Mouse (Mus musculus) MEL (cell line): ENCODE measurements around the gene Colq. TPM values are rescaled to one million over a fixed set of nuclear protein-coding genes. Genes with fewer than 3 reads are reported as not detected.

Experiments
- DNase-seq: peaks from one replicate; pipeline ENCODE4 v3.0.0; 2011; ENCODE audit warnings: low read depth, low spot score
- H3K27ac ChIP-seq: 2 replicates; pipeline ENCODE4 v1.5.1; 2012; ENCODE audit warnings: low read depth, mild to moderate bottlenecking, control low read depth, low read length, moderate library complexity; ENCODE audit not compliant: control insufficient read depth
- H3K27me3 ChIP-seq, 2 experiments: fragments of 150-350 bp in 1 of 2; sonication (generic) in 1 of 2; 2 replicates each; pipeline ENCODE4 v1.6.1; 2012; ENCODE audit warnings: low read length in 2 of 2, mild to moderate bottlenecking in 2 of 2, improper control_type of control experiment in 1 of 2, moderate library complexity in 1 of 2; ENCODE audit not compliant: insufficient read depth in 2 of 2, control insufficient read depth in 1 of 2
- H3K36me3 ChIP-seq, 2 experiments: 2 replicates each; pipeline ENCODE4 v1.6.1; 2012 to 2014; ENCODE audit warnings: low read length in 2 of 2, improper control_type of control experiment in 1 of 2, inconsistent platforms in 1 of 2, mild to moderate bottlenecking in 1 of 2; ENCODE audit not compliant: insufficient read depth in 2 of 2, control insufficient read depth in 1 of 2
- H3K4me1 ChIP-seq, 2 experiments: fragments of 150-350 bp in 1 of 2; sonication (generic) in 1 of 2; 2 replicates each; pipeline ENCODE4 v1.6.1; 2012; ENCODE audit warnings: low read length in 2 of 2, improper control_type of control experiment in 1 of 2, mild to moderate bottlenecking in 1 of 2; ENCODE audit not compliant: insufficient read depth in 2 of 2, control insufficient read depth in 1 of 2
- H3K4me3 ChIP-seq, 2 experiments: fragments of 150-350 bp in 1 of 2; sonication (generic) in 1 of 2; 2 replicates each; pipeline ENCODE4 v1.5.1; 2012; ENCODE audit warnings: low read depth in 2 of 2, low read length in 2 of 2, mild to moderate bottlenecking in 2 of 2, moderate library complexity in 2 of 2, control low read depth in 1 of 2, improper control_type of control experiment in 1 of 2; ENCODE audit not compliant: control insufficient read depth in 1 of 2, insufficient read depth in 1 of 2
- H3K79me2 ChIP-seq: 2 replicates; pipeline ENCODE4 v1.6.1; 2012; ENCODE audit warnings: mild to moderate bottlenecking, low read length, moderate library complexity; ENCODE audit not compliant: control insufficient read depth, poor library complexity, insufficient read depth
- H3K9ac ChIP-seq: 2 replicates; pipeline ENCODE4 v1.6.1; 2012; ENCODE audit warnings: low read depth, mild to moderate bottlenecking, control low read depth, low read length, moderate library complexity; ENCODE audit not compliant: control insufficient read depth, poor library complexity, severe bottlenecking
- H3K9me3 ChIP-seq: fragments of 150-350 bp; sonication (generic); replicated peaks from 2 replicates; pipeline ENCODE4 v1.6.1; 2012; ENCODE audit warnings: mild to moderate bottlenecking, low read length, improper control_type of control experiment, moderate library complexity; ENCODE audit not compliant: insufficient read depth
- BHLHE40 ChIP-seq: IDR thresholded peaks from 2 replicates; pipeline ENCODE4 v1.6.1; 2012; ENCODE audit warnings: low read depth, mild to moderate bottlenecking, inconsistent platforms, low read length, improper control_type of control experiment, borderline replicate concordance
- CHD2 ChIP-seq: IDR thresholded peaks from 2 replicates; pipeline ENCODE4 v1.6.1; 2011; ENCODE audit warnings: low read length, improper control_type of control experiment
- CTCF ChIP-seq, 3 experiments: IDR thresholded peaks in 2 of 3; conservative IDR thresholded peaks in 1 of 3; 2 replicates each; pipeline ENCODE4 v1.5.1; 2011 to 2012; ENCODE audit warnings: low read length in 3 of 3, low read depth in 2 of 3, mild to moderate bottlenecking in 2 of 3, improper control_type of control experiment in 1 of 3, inconsistent platforms in 1 of 3, mixed read lengths in 1 of 3, moderate library complexity in 1 of 3; ENCODE audit not compliant: control insufficient read depth in 1 of 3, insufficient read depth in 1 of 3, poor library complexity in 1 of 3, severe bottlenecking in 1 of 3
- E2F4 ChIP-seq: IDR thresholded peaks from 2 replicates; pipeline ENCODE4 v1.6.1; 2011; ENCODE audit warnings: low read depth, low read length, improper control_type of control experiment, borderline replicate concordance
- EP300 ChIP-seq, 2 experiments: IDR thresholded peaks; 2 replicates each; pipeline ENCODE4 v1.6.1; 2011; ENCODE audit warnings: improper control_type of control experiment in 2 of 2, low read length in 2 of 2, low read depth in 1 of 2, mild to moderate bottlenecking in 1 of 2
- GABPA ChIP-seq: IDR thresholded peaks from 2 replicates; pipeline ENCODE4 v1.6.1; 2012; ENCODE audit warnings: low read depth, mild to moderate bottlenecking, inconsistent platforms, low read length, improper control_type of control experiment, moderate library complexity
- GATA1 ChIP-seq: IDR thresholded peaks from 2 replicates; pipeline ENCODE4 v1.6.1; 2011; ENCODE audit warnings: low read depth, low read length, improper control_type of control experiment
- HCFC1 ChIP-seq: IDR thresholded peaks from 2 replicates; pipeline ENCODE4 v1.6.1; 2012; ENCODE audit warnings: low read depth, mild to moderate bottlenecking, inconsistent platforms, low read length, improper control_type of control experiment, moderate library complexity
- JUND ChIP-seq: IDR thresholded peaks from 2 replicates; pipeline ENCODE4 v1.6.1; 2011; ENCODE audit warnings: low read depth, mild to moderate bottlenecking, improper control_type of control experiment, low read length
- MAX ChIP-seq: IDR thresholded peaks from 2 replicates; pipeline ENCODE4 v1.6.1; 2011; ENCODE audit warnings: low read length, improper control_type of control experiment
- MAZ ChIP-seq: IDR thresholded peaks from 2 replicates; pipeline ENCODE4 v1.6.1; 2012; ENCODE audit warnings: low read depth, mild to moderate bottlenecking, inconsistent platforms, low read length, improper control_type of control experiment
- MEF2A ChIP-seq: IDR thresholded peaks from 2 replicates; pipeline ENCODE4 v1.6.1; 2014; ENCODE audit warnings: low read depth, mild to moderate bottlenecking, inconsistent platforms, low read length, improper control_type of control experiment; ENCODE audit not compliant: poor library complexity, insufficient replicate concordance, severe bottlenecking; ENCODE audit errors: extremely low read depth
- MXI1 ChIP-seq: IDR thresholded peaks from 2 replicates; pipeline ENCODE4 v1.6.1; 2011; ENCODE audit warnings: mild to moderate bottlenecking, low read depth, low read length, improper control_type of control experiment
- MYB ChIP-seq: IDR thresholded peaks from 2 replicates; pipeline ENCODE4 v1.6.1; 2011; ENCODE audit warnings: mild to moderate bottlenecking, low read depth, low read length, improper control_type of control experiment
- NELFE ChIP-seq: IDR thresholded peaks from 2 replicates; pipeline ENCODE4 v1.6.1; 2011; ENCODE audit warnings: low read depth, low read length, improper control_type of control experiment
- POLR2AphosphoS2 ChIP-seq: IDR thresholded peaks from 2 replicates; pipeline ENCODE4 v1.6.1; 2011; ENCODE audit warnings: low read length, improper control_type of control experiment
- POLR2AphosphoS5 ChIP-seq: IDR thresholded peaks from 2 replicates; pipeline ENCODE4 v1.6.1; 2012; ENCODE audit warnings: low read depth, borderline replicate concordance, mild to moderate bottlenecking, inconsistent platforms, low read length, moderate library complexity, mixed read lengths
- RAD21 ChIP-seq: IDR thresholded peaks from 2 replicates; pipeline ENCODE4 v1.6.1; 2011; ENCODE audit warnings: mild to moderate bottlenecking, low read depth, low read length, improper control_type of control experiment
- RCOR1 ChIP-seq: IDR thresholded peaks from 2 replicates; pipeline ENCODE4 v1.6.1; 2012; ENCODE audit warnings: low read depth, mild to moderate bottlenecking, inconsistent platforms, low read length, improper control_type of control experiment
- SMC3 ChIP-seq: IDR thresholded peaks from 2 replicates; pipeline ENCODE4 v1.6.1; 2011; ENCODE audit warnings: low read depth, low read length, improper control_type of control experiment
- TAL1 ChIP-seq: IDR thresholded peaks from 2 replicates; pipeline ENCODE4 v1.6.1; 2012; ENCODE audit warnings: mild to moderate bottlenecking, inconsistent platforms, low read length, moderate library complexity, mixed read lengths
- TBP ChIP-seq: IDR thresholded peaks from 2 replicates; pipeline ENCODE4 v1.8.0; 2011; ENCODE audit warnings: low read depth, low read length, improper control_type of control experiment
- UBTF ChIP-seq: IDR thresholded peaks from 2 replicates; pipeline ENCODE4 v1.6.1; 2012; ENCODE audit warnings: low read depth, mild to moderate bottlenecking, inconsistent platforms, low read length, improper control_type of control experiment, moderate library complexity, borderline replicate concordance; ENCODE audit not compliant: insufficient read depth
- USF1 ChIP-seq: IDR thresholded peaks from 2 replicates; pipeline ENCODE4 v1.6.1; 2014; ENCODE audit warnings: low read depth, mild to moderate bottlenecking, inconsistent platforms, low read length, improper control_type of control experiment, moderate library complexity
- ZC3H11A ChIP-seq: IDR thresholded peaks from 2 replicates; pipeline ENCODE4 v1.6.1; 2012; ENCODE audit warnings: low read depth, mild to moderate bottlenecking, inconsistent platforms, low read length, improper control_type of control experiment
- ZNF384 ChIP-seq: IDR thresholded peaks from 2 replicates; pipeline ENCODE4 v1.6.1; 2012; ENCODE audit warnings: low read depth, mild to moderate bottlenecking, inconsistent platforms, low read length, improper control_type of control experiment
- polyA plus RNA-seq, 2 experiments: library from polyadenylated mRNA; stranded (reverse) in 1 of 2; unstranded in 1 of 2; fragments of >175 nt in 1 of 2; fragments of >200 nt in 1 of 2; gene quantifications; 2 replicates each; pipeline versions ENCODE4 v1.2.1 to v1.2.4; 2012; ENCODE audit warnings: low replicate concordance in 2 of 2, low read depth in 1 of 2; ENCODE audit not compliant: insufficient read length in 2 of 2, insufficient read depth in 1 of 2, missing spikeins in 1 of 2
- total RNA-seq: library from RNA; depleted of rRNA; stranded (reverse); fragments of 300-350 nt; gene quantifications from 2 replicates; pipeline ENCODE4 v1.2.3, GENCODE M21; 2012

Gene Colq
- total and polyA plus RNA-seq, 3 experiments = not detected

DNA sequence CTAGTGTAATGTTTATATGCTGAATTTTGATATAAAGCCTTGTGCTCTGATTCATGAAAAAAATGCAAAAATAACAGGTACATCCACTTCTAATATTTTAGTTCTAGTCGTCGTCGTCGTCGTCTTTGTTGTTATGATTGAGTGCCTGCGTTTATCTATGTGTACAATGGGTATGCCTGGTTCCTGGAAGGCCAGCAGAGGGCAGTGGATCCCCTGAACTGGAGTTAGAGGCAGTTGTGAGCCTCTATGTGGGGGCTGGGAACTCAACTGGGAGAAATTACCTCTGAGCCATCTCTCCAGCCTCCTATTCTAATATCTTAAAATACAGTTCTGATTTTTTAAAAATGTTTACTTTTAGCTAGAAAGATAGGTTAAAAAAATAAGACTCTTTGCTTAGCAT, 14.4 kb upstream of the Colq start:
- TF ChIP-seq SMC3 (peak; percentile 59), MAX (no peak), EP300 (IDR thresholded peaks at IDR 0.05; ENCODE audit: low read depth in 1 of 2, low read length in 2 of 2) (no peak), MXI1 (no peak), HCFC1 (no peak), NELFE (no peak), POLR2AphosphoS5 (no peak), GABPA (no peak), TBP (no peak), UBTF (no peak), ZNF384 (no peak), RAD21 (peak; percentile 37), RCOR1 (no peak), MEF2A (no peak), MYB (no peak), BHLHE40 (no peak), POLR2AphosphoS2 (no peak), JUND (no peak), CHD2 (no peak), MAZ (no peak), E2F4 (no peak), ZC3H11A (peak; percentile 26; the same call in 1 of the 2 replicates), GATA1 (no peak), USF1 (no peak), CTCF (IDR thresholded peaks at IDR 0.05 in 2 of 3, conservative IDR thresholded peaks at IDR 0.05 in 1 of 3; ENCODE audit: control insufficient read depth in 1 of 3, insufficient read depth in 1 of 3, low read depth in 2 of 3, low read length in 3 of 3, poor library complexity in 1 of 3, severe bottlenecking in 1 of 3) (peak; percentile 26 to 65 (median 60); a peak in 5 of 6 replicates), TAL1 (no peak)
- no peak overlapping the region for H3K4me3 ChIP-seq
- H3K36me3 ChIP-seq = peaks cover 0 to 5% of the 10 kb centered on the region in 2 experiments; a peak in 2 of 4 replicates
- no peaks in the 10 kb centered on the region for H3K9me3 ChIP-seq
- peaks cover 4 to 8% of the 10 kb centered on the region in 2 experiments for H3K4me1 ChIP-seq
- H3K27ac ChIP-seq = no peak overlapping the region
- peak; percentile 38 for DNase-seq
- no peaks in the 10 kb centered on the region for H3K27me3 ChIP-seq
- H3K79me2 ChIP-seq = no peaks in the 10 kb centered on the region
- no peak overlapping the region for H3K9ac ChIP-seq
